Mouse (Mus musculus): ENCODE data around the gene Olfr506. TPM values are rescaled to one million over a fixed set of nuclear protein-coding genes. Genes with fewer than 3 reads are reported as not detected.
"Not testable (repeated sequence)": the region's sequence is repeated elsewhere in the genome, so short reads cannot be mapped to it uniquely, and the experiment has no call there.

Olfr506 gene
- 0.07 TPM in 1 of 2 replicates, not detected in the other for polyA plus RNA-seq (2014; fragmentation: Nextera tagmentation; extraction: Ambion mirVana)

DNA sequence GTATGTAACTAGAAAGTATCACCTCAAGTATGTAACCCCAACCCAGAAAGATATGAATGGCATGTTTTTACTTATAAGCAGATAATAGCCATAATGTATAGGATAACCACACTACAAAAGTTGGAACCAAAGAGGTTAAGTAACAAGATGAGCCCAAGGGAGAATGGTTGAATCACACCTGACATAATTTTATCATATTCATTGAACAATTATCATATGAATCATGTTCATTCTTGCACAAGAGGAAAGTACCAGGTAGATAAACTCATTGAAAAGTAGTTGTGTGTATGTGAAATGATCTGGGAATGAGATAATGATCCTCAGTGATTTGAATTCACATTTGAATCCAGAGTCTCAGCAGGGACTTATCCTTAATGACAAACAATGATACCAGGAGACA lies at the start of gene Olfr506:
Gene Olfr506 (plus strand): TSS at position 301 of the 400 bp plus-strand sequence.
- H3K4me3 ChIP-seq (ENCODE audit: low read depth, low read length), result no peak within 1 kb of the TSS
- no peak for ATAC-seq (ENCODE audit: insufficient number of reproducible peaks, insufficient read depth, low FRiP score, low read depth)
- no peaks in the 10 kb centered on the region for H3K9me3 ChIP-seq (ENCODE audit: control insufficient read depth, low read depth, low read length)
- no peak within 1 kb of the TSS for H3K9ac ChIP-seq (replicated peaks; ENCODE audit: low read depth, low read length)
- H3K4me1 ChIP-seq (ENCODE audit: control insufficient read depth, insufficient read depth, low read length), result no peaks in the 10 kb centered on the region
- no peaks in the 10 kb centered on the region for H3K27me3 ChIP-seq (ENCODE audit: control insufficient read depth, insufficient read depth, low read length)
- H3K27ac ChIP-seq (ENCODE audit: low read length), result no peak within 1 kb of the TSS
- H3K36me3 ChIP-seq (ENCODE audit: control insufficient read depth, insufficient read depth, low read length), result no peaks in the 10 kb centered on the region
- H3K4me2 ChIP-seq (replicated peaks; ENCODE audit: low read depth, low read length), result no peak within 1 kb of the TSS

DNA sequence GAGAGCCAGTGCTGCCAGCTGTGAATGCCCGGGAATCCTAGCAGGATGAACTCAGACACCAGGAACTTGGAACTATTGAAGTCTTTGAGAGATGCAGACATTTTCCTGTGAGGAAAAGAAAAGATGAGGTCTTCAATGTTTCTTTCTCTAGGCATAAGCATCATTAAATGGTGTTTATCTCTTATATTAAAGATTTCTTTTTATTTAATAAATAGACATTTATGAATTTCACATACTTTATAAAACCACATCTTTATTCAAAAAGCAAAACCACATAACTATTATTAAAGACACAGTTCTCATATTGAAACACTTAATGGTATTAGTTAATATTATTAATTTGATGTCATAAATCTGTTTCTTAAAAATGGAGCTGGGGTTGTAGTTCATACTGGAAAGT lies 44.9 kb upstream of the Olfr506 start, which contains the start of gene Olfr504:
Gene Olfr504 (minus strand): TSS at position 101 of the 400 bp plus-strand sequence.
- ATAC-seq (ENCODE audit: insufficient number of reproducible peaks, insufficient read depth, low FRiP score, low read depth), result no peak
- Histone ChIP-seq H3K4me1 (ENCODE audit: control insufficient read depth, insufficient read depth, low read length) (no peaks in the 10 kb centered on the region), H3K36me3 (ENCODE audit: control insufficient read depth, insufficient read depth, low read length) (no peaks in the 10 kb centered on the region), H3K4me2 (replicated peaks; ENCODE audit: low read depth, low read length) (no peak within 1 kb of the TSS), H3K4me3 (ENCODE audit: low read depth, low read length) (no peak within 1 kb of the TSS), H3K9me3 (ENCODE audit: control insufficient read depth, low read depth, low read length) (no peaks in the 10 kb centered on the region), H3K27me3 (ENCODE audit: control insufficient read depth, insufficient read depth, low read length) (no peaks in the 10 kb centered on the region), H3K27ac (ENCODE audit: low read length) (no peak within 1 kb of the TSS), H3K9ac (replicated peaks; ENCODE audit: low read depth, low read length) (no peak within 1 kb of the TSS)
- WGBS, result 84% methylated on average over 1 of the region's 1 CpGs

DNA sequence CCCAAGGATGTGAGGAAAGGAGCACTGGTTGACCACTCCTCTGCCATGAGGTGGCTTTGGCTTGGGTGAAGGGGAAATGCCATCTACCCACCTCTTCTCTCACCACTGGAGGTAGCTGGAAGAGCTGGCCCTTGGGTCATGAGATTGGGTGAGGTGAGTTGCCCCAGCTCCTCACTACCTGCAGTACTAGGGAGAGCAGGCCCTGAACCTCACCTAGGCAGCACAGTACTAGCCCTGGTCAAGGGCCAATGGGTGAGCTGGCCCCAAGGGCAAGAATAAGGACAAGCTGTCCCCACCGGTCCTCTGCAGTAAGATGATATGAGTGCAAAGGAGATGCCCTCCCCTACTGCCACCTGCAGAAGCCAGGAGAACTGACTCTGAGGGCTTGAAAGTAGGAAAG lies 20.8 kb upstream of the Olfr506 start:
- no peaks in the 10 kb centered on the region for H3K4me1 ChIP-seq (ENCODE audit: control insufficient read depth, insufficient read depth, low read length)
- H3K27me3 ChIP-seq (ENCODE audit: control insufficient read depth, insufficient read depth, low read length), result no peaks in the 10 kb centered on the region
- H3K4me2 ChIP-seq (replicated peaks; ENCODE audit: low read depth, low read length), result no peak overlapping the region
- no peak overlapping the region for H3K4me3 ChIP-seq (ENCODE audit: low read depth, low read length)
- WGBS, result 94% methylated on average over 1 of the region's 1 CpGs
- H3K9ac ChIP-seq (replicated peaks; ENCODE audit: low read depth, low read length), result no peak overlapping the region
- H3K27ac ChIP-seq (ENCODE audit: low read length), result no peak overlapping the region
- no peaks in the 10 kb centered on the region for H3K36me3 ChIP-seq (ENCODE audit: control insufficient read depth, insufficient read depth, low read length)
- no peaks in the 10 kb centered on the region for H3K9me3 ChIP-seq (ENCODE audit: control insufficient read depth, low read depth, low read length)
- peak; percentile 56; the same call in 1 of the 2 replicates for ATAC-seq (ENCODE audit: insufficient number of reproducible peaks, insufficient read depth, low FRiP score, low read depth)

DNA sequence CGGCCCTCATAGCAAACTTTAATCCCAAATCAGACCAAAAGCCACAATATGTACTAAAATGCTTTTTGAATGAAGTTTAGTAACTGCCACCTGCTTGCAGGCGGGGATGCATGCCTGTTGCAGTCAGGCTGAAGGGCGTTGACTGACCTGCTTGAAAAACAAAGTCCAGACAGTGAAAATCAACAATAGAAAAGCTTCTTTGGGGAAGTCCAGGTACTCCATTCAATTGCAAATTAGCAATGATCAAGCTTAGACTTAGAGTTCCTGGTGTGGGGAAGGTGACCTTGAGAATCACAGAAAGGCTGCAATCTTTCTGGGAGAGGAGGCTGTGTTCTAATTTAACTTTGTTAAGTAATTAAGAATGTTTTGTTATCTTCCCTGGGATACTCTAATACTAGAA lies 8.7 kb upstream of the Olfr506 start:
- not testable (repeated sequence) for H3K4me1 ChIP-seq (ENCODE audit: control insufficient read depth, insufficient read depth, low read length); H3K4me3 ChIP-seq (ENCODE audit: low read depth, low read length); H3K36me3 ChIP-seq (ENCODE audit: control insufficient read depth, insufficient read depth, low read length); H3K9ac ChIP-seq (replicated peaks; ENCODE audit: low read depth, low read length); ATAC-seq (ENCODE audit: insufficient number of reproducible peaks, insufficient read depth, low FRiP score, low read depth); H3K27me3 ChIP-seq (ENCODE audit: control insufficient read depth, insufficient read depth, low read length); H3K4me2 ChIP-seq (replicated peaks; ENCODE audit: low read depth, low read length); H3K9me3 ChIP-seq (ENCODE audit: control insufficient read depth, low read depth, low read length); H3K27ac ChIP-seq (ENCODE audit: low read length)
- WGBS, result 79% methylated on average over 3 of the region's 3 CpGs

DNA sequence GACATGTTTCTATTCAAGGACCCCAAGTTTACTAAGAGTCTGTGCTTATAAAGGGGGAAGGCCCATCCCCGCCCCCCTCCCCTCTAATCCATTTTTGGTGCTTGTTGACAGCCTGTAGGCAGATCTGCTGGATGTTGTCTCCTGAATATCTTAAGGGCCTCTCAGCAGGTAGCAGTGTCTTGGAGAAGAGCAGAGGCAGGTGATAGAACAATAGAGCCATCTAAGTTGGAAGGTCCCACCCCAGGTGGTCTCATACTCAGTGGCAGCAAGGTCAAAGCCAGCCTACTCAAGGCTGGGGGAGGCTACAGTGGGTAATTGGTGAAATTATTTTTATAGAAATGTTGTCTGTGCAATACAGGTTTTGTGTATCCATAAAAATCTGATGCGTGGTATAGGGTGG lies 3.5 kb downstream of the Olfr506 start:
- no peak overlapping the region for H3K4me2 ChIP-seq (replicated peaks; ENCODE audit: low read depth, low read length)
- no peak overlapping the region for H3K4me3 ChIP-seq (ENCODE audit: low read depth, low read length)
- H3K27me3 ChIP-seq (ENCODE audit: control insufficient read depth, insufficient read depth, low read length), result no peaks in the 10 kb centered on the region
- no peak overlapping the region for H3K27ac ChIP-seq (ENCODE audit: low read length)
- ATAC-seq (ENCODE audit: insufficient number of reproducible peaks, insufficient read depth, low FRiP score, low read depth), result no peak
- H3K4me1 ChIP-seq (ENCODE audit: control insufficient read depth, insufficient read depth, low read length), result no peaks in the 10 kb centered on the region
- no peak overlapping the region for H3K9ac ChIP-seq (replicated peaks; ENCODE audit: low read depth, low read length)
- WGBS, result 87% methylated on average over 2 of the region's 2 CpGs
- no peaks in the 10 kb centered on the region for H3K9me3 ChIP-seq (ENCODE audit: control insufficient read depth, low read depth, low read length)
- no peaks in the 10 kb centered on the region for H3K36me3 ChIP-seq (ENCODE audit: control insufficient read depth, insufficient read depth, low read length)

DNA sequence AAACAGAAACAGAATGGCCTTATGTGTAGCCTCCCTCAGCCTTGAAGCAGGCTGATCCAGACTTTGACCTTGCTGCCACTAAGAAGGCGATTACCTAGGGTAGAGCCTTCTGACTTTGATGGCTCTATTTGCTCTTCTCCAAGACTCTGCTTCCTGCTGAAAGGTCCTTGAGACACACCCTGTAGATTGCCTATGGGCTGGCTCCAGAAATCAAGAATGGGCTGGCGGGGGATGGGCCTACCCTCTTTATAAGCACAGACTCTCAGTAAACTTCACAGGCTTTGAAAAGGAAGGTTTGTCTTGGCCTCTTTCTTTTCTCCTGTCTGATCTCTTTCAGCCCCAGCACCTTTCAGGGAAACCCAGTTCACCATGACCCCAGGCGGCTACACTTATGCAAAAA lies 6.2 kb downstream of the Olfr506 start:
- H3K4me2 ChIP-seq (replicated peaks; ENCODE audit: low read depth, low read length); H3K27ac ChIP-seq (ENCODE audit: low read length); H3K4me3 ChIP-seq (ENCODE audit: low read depth, low read length); H3K9me3 ChIP-seq (ENCODE audit: control insufficient read depth, low read depth, low read length); H3K9ac ChIP-seq (replicated peaks; ENCODE audit: low read depth, low read length); H3K4me1 ChIP-seq (ENCODE audit: control insufficient read depth, insufficient read depth, low read length); H3K36me3 ChIP-seq (ENCODE audit: control insufficient read depth, insufficient read depth, low read length); H3K27me3 ChIP-seq (ENCODE audit: control insufficient read depth, insufficient read depth, low read length): not testable (repeated sequence)
- WGBS, result 57% methylated on average over 3 of the region's 3 CpGs
- ATAC-seq (ENCODE audit: insufficient number of reproducible peaks, insufficient read depth, low FRiP score, low read depth), result 0 out of 2 replicates have a peak, but pooled peaks have one; percentile 49

DNA sequence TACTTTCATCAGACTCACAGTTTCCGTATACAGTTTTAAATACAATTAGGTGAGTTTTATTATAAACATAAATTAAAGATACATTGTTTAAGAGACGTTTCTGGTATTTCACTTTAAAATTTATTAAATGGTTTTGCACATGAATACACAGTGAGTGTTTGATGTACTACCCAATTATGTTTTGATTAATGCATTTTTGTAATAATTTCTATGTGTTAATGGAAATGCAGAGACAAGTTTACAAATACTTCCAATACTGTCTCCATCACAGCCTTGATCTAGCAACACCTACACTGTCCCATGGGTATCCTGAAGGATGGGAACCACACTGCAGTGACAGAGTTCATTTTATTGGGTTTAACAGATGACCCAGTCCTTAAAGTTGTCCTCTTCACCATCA lies 10.9 kb downstream of the Olfr506 start, which contains the start of gene Olfr507:
Gene Olfr507 (plus strand): TSS at position 301 of the 400 bp plus-strand sequence.
- Histone ChIP-seq H3K36me3 (ENCODE audit: control insufficient read depth, insufficient read depth, low read length) (no peaks in the 10 kb centered on the region), H3K4me1 (ENCODE audit: control insufficient read depth, insufficient read depth, low read length) (no peaks in the 10 kb centered on the region), H3K9ac (replicated peaks; ENCODE audit: low read depth, low read length) (no peak within 1 kb of the TSS), H3K27ac (ENCODE audit: low read length) (no peak within 1 kb of the TSS), H3K4me3 (ENCODE audit: low read depth, low read length) (no peak within 1 kb of the TSS), H3K27me3 (ENCODE audit: control insufficient read depth, insufficient read depth, low read length) (no peaks in the 10 kb centered on the region), H3K4me2 (replicated peaks; ENCODE audit: low read depth, low read length) (no peak within 1 kb of the TSS), H3K9me3 (ENCODE audit: control insufficient read depth, low read depth, low read length) (no peaks in the 10 kb centered on the region)
- no peak for ATAC-seq (ENCODE audit: insufficient number of reproducible peaks, insufficient read depth, low FRiP score, low read depth)
- WGBS, result 72% methylated on average over 2 of the region's 2 CpGs

DNA sequence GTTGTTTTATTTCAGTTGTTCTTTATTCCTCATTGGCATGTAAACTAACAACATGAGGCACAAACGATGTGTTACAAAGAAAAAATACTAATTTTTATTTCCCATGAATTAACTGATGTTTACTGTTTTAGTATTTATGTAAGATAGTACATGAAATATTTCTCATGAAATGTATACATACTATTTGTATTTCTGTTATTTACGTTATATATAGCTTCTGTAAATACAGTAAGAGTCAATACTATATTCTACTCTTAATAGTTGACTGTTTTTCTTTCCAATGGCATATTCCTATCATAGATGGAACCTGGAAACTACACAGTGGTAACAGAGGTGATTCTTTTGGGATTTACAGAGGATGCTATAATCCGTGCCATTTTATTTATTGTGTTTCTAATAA lies 19.1 kb downstream of the Olfr506 start, which contains the start of gene Olfr508:
Gene Olfr508 (plus strand): TSS at position 301 of the 400 bp plus-strand sequence.
- H3K4me1 ChIP-seq (ENCODE audit: control insufficient read depth, insufficient read depth, low read length), result no peaks in the 10 kb centered on the region
- no peaks in the 10 kb centered on the region for H3K36me3 ChIP-seq (ENCODE audit: control insufficient read depth, insufficient read depth, low read length)
- no peak within 1 kb of the TSS for H3K9ac ChIP-seq (replicated peaks; ENCODE audit: low read depth, low read length)
- no peak within 1 kb of the TSS for H3K27ac ChIP-seq (ENCODE audit: low read length)
- no peak for ATAC-seq (ENCODE audit: insufficient number of reproducible peaks, insufficient read depth, low FRiP score, low read depth)
- H3K9me3 ChIP-seq (ENCODE audit: control insufficient read depth, low read depth, low read length), result no peaks in the 10 kb centered on the region
- H3K4me3 ChIP-seq (ENCODE audit: low read depth, low read length), result no peak within 1 kb of the TSS
- WGBS, result 81% methylated on average over 3 of the region's 3 CpGs
- H3K4me2 ChIP-seq (replicated peaks; ENCODE audit: low read depth, low read length), result no peak within 1 kb of the TSS
- H3K27me3 ChIP-seq (ENCODE audit: control insufficient read depth, insufficient read depth, low read length), result no peaks in the 10 kb centered on the region

DNA sequence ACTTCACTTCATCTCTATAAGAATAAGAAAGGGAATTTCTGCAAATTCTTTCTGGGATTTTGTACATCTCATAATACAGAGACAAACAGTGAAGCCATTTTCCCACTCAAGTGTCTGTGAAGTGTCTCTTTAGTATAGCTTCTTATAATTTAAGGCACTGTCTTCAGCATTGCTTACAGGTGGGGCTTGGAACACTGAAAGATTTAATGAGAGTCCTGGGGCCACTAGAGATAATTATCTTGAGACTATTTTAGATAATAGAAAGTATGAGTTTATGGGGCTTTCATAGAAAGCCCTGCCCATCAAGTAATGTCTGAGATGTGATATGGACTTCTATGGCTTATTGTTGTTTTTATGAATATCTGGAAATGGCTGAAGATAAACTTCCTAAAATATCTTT lies 41.2 kb downstream of the Olfr506 start, which contains the start of gene Olfr509:
Gene Olfr509 (minus strand): TSS at position 101 of the 400 bp plus-strand sequence.
- H3K27me3 ChIP-seq (ENCODE audit: control insufficient read depth, insufficient read depth, low read length), result no peaks in the 10 kb centered on the region
- H3K4me2 ChIP-seq (replicated peaks; ENCODE audit: low read depth, low read length), result no peak within 1 kb of the TSS
- ATAC-seq (ENCODE audit: insufficient number of reproducible peaks, insufficient read depth, low FRiP score, low read depth), result no peak
- no peaks in the 10 kb centered on the region for H3K9me3 ChIP-seq (ENCODE audit: control insufficient read depth, low read depth, low read length)
- H3K4me3 ChIP-seq (ENCODE audit: low read depth, low read length), result no peak within 1 kb of the TSS
- no peaks in the 10 kb centered on the region for H3K36me3 ChIP-seq (ENCODE audit: control insufficient read depth, insufficient read depth, low read length)
- H3K4me1 ChIP-seq (ENCODE audit: control insufficient read depth, insufficient read depth, low read length), result no peaks in the 10 kb centered on the region
- no peak within 1 kb of the TSS for H3K27ac ChIP-seq (ENCODE audit: low read length)
- H3K9ac ChIP-seq (replicated peaks; ENCODE audit: low read depth, low read length), result no peak within 1 kb of the TSS
